Mouse (Mus musculus): ENCODE results near the gene Afg3l1.

- TF ChIP-seq EP300 (IDR thresholded peaks at IDR 0.05; ENCODE audit: insufficient read depth, low read depth, low read length): no peak
- no peak for TF ChIP-seq POLR2A (IDR thresholded peaks at IDR 0.05; ENCODE audit: insufficient read depth, low read length)
Measured at GRCm38 (mm10) chr8:123441788-123442187, 35.9 kb upstream of the Afg3l1 start.

All from ES-Bruce4 (cell line).